Mouse (Mus musculus) cortical plate, adult 2 months (tissue): ENCODE measurements around the gene Sec1. TPM values are rescaled to one million over a fixed set of nuclear protein-coding genes. Genes with fewer than 3 reads are reported as not detected.
"Not testable (repeated sequence)": the region's sequence is repeated elsewhere in the genome, so short reads cannot be mapped to it uniquely, and the experiment has no call there.

Experiments
- H3K27ac ChIP-seq: fragments of 200-500 bp; 2 replicates; pipeline ENCODE4 v1.5.1; 2012; ENCODE audit warnings: low read length, control low read depth, inconsistent platforms; ENCODE audit not compliant: insufficient read depth
- H3K4me1 ChIP-seq: fragments of 200-500 bp; 2 replicates; pipeline ENCODE4 v1.6.1; 2011; ENCODE audit warnings: low read length; ENCODE audit not compliant: control insufficient read depth, insufficient read depth
- H3K4me3 ChIP-seq: fragments of 200-500 bp; 2 replicates; pipeline ENCODE4 v1.5.1; 2011; ENCODE audit warnings: mild to moderate bottlenecking, low read length, control low read depth; ENCODE audit not compliant: insufficient read depth
- CTCF ChIP-seq: fragments of 200-500 bp; IDR thresholded peaks from 2 replicates; pipeline ENCODE4 v1.5.1; 2011; ENCODE audit warnings: mild to moderate bottlenecking, control low read depth, low read length; ENCODE audit not compliant: insufficient read depth; ENCODE audit errors: extremely low read depth
- POLR2A ChIP-seq: fragments of 200-500 bp; IDR thresholded peaks from 2 replicates; pipeline ENCODE4 v1.6.1; 2011; ENCODE audit warnings: mild to moderate bottlenecking, low read length, control low read depth; ENCODE audit not compliant: insufficient read depth; ENCODE audit errors: extremely low read depth
- polyA plus RNA-seq: library from polyadenylated mRNA; depleted of rRNA; stranded (reverse); fragments of >200 nt; gene quantifications from 2 replicates; pipeline ENCODE4 v1.2.3, GENCODE M21; 2012

Sec1 gene
- polyA plus RNA-seq, 1 experiment: 6.6 TPM

DNA sequence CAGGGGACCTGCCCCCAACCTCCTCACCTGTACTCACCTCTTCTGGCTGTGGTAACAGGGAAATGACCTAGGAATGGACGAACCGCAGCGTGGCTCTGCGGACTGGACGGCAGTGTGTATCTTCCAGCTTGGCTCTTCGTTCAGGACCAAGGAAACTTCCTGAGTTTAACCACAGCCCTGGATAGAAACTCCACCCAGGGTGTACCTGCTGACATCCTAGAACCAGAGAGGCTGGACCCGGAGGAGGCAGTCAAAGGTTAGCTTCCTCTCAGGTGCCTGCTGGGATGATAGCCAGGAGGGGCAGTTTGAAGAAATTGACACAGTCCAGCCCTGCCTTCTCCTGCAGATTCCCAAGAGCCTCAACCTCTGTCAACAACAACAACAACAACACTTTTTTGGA, 28.0 kb downstream of the Sec1 start, which contains the start of gene Fut2:
Gene Fut2 (minus strand): TSS at position 234 of the 400 bp plus-strand sequence.
- Histone ChIP-seq H3K27ac (no peak within 1 kb of the TSS), H3K4me3 (no peak within 1 kb of the TSS), H3K4me1 (no peaks in the 10 kb centered on the region)
- TF ChIP-seq CTCF (no peak), POLR2A (no peak)

DNA sequence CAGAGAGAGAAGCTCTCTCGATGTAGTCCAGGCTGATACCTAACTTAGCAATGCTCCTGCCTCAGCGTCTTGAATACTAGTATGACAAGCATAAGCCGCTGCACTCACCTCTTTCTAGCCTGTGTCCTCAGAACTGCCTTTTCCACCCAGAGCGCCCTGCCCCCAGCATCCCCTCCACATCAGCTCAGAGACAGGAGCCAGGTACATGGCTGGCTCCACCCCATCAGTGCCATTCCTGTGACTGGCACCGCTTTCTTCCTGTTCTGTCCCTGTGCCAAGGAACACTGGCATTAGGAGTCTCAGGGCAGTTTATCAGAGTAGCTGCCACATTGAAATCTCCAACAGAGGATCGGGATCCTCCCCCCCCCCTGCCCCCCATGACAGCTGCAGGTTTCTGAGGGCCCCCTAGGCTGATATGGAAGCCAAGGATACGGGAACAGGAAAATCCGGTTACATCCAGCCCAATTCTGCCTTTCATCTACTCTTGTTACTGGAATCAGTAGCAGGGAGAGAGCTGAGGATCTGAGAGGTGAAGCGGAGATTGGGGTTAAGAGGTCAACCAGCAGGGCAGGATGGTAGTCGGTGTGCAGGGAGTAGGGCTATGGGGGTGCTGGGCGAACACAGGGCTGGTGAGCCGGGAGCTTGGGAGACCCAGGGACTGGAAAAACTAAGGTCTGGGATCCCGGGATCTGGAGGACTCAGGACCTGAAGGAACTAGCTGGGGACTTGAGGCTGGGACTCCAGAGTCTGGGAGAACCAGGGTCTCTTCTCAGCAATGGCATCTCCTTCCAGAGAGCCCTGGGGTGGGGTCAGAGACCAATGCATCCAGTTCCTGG, 28.7 kb downstream of the Sec1 start:
- Histone ChIP-seq H3K4me3 (no peak overlapping the region), H3K4me1 (no peaks in the 10 kb centered on the region), H3K27ac (no peak overlapping the region)
- TF ChIP-seq CTCF: no peak
- no peak for TF ChIP-seq POLR2A

DNA sequence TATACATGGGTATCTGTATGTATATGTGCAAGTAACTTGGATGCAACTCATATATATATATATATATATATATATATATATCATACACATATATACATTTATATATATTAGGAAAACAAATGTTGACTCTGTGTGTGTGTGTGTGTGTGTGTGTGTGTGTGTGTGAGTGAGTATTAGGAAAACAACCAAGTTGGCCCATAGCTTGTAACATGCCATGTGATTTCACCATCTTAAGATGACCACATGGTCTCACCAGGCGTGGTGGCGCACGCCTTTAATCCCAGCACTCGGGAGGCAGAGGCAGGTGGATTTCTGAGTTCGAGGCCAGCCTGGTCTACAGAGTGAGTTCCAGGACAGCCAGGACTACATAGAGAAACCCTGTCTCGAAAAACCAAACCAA, 32.5 kb downstream of the Sec1 start:
- H3K4me1 ChIP-seq, H3K27ac ChIP-seq, H3K4me3 ChIP-seq: not testable (repeated sequence)

DNA sequence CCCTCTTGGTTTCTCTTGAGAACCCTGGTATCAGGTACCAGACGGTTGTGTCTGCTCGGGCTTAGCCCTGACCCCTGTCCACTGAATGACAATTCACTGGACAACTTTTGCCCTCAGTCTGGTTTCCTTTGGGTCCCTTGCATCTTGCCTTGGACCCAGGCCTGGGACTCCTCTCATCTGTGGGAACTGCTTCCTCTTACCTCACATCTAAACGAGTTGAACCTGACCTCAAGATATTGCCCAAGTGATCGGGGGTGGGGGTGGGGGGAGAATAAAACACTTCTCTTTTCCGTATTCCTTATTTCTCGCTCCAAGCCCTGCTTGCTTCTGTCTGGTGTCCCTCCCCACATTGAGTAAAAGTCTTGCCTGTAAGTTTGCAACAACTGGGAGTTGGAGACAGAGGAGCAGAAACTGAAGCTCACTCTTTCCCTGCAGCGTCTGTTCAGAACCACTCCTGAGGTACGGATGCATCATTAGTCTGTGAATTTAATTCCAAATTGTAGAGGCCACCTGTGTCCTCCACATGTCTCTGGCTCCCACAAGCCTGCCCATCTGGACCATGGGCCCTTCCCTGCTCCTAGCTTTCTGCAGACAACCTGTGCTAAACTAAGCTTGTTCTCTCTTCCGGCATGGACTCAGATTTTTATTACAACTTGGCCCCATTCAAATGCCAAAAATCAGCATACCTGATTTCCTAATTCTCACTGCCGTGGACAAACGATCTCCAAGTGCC, 33.3 kb downstream of the Sec1 start:
- no peak for TF ChIP-seq CTCF
- no peaks in the 10 kb centered on the region; the same call in 1 of the 2 replicates for H3K4me1 ChIP-seq

DNA sequence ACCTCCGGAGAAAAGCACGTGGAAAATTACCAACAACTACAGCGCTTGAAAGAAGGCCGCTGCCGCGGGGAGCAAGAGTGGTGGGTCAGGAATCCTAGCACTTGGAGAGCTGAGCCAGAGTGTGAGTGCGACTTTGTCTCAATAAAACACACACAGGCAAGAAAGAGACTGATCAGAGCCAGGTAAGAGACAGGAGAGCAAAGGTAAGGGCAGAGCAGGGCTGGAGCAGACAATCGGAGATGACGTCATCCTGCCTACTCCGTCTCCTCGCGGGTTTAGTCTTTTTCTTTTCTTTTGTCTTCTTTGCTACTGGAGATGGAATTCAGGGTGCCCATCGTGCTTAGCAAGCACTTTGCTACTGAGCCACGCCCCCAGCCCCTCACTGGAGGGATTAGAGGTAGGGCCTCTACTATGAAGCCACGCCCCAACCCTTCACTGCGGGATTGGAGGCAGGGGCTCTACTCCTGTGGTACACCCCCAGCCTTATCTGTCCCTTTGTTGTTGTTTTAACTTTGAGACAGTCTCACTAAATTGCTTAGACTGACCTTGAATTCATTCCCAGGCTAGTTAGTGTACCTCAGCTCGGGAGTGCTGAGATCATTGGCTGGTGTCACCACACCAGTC, 39.7 kb downstream of the Sec1 start:
- no peak overlapping the region for H3K4me3 ChIP-seq
- H3K4me1 ChIP-seq: no peaks in the 10 kb centered on the region; the same call in 1 of the 2 replicates
- H3K27ac ChIP-seq: no peak overlapping the region
- TF ChIP-seq POLR2A (no peak), CTCF (no peak)

More for the DNA sequence above, 33.3 kb downstream of the Sec1 start:
- no peak overlapping the region for H3K27ac ChIP-seq
- no peak overlapping the region for H3K4me3 ChIP-seq

DNA sequence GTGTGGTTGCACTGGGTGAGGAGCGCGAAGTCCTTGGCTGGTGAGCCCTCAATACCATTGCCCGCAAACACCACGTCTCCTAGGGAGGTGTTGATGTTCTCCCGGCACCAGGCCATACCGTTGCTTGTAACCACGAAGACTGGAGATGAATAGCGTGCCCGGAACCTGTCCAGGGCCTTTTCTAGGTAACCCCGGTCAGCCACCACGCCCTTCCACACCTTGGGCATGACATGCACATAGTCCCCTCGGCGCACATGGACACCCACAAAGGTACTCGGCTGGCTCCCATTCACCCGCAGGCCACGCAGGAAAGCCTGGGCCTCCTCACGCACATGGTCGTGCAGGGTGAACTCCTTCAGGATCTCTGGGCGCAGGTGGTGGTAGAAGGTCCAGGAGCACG, 43.7 kb downstream of the Sec1 start:
- not testable (repeated sequence) for H3K4me1 ChIP-seq, H3K4me3 ChIP-seq, H3K27ac ChIP-seq

DNA sequence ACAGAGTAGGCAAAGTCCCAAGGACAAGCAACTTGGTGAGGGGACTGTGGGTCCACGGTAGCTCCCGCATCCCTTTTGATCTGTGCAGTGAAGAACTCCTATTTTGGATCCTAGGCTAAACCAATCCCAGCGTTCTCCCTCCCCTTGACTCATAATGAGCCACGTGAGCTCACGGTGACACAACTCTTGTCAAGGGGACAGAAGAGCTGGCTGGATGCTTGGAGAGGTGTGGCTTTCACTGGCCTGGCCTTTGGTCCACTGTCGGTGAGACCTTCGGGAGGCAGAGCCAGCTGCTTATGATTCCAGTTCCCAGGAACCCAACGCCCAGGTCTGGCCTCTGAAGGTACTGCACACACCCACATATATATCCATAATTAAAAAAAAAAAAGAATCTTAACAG, 44.9 kb downstream of the Sec1 start:
- TF ChIP-seq CTCF (no peak), POLR2A (no peak)
- no peaks in the 10 kb centered on the region for H3K4me1 ChIP-seq

DNA sequence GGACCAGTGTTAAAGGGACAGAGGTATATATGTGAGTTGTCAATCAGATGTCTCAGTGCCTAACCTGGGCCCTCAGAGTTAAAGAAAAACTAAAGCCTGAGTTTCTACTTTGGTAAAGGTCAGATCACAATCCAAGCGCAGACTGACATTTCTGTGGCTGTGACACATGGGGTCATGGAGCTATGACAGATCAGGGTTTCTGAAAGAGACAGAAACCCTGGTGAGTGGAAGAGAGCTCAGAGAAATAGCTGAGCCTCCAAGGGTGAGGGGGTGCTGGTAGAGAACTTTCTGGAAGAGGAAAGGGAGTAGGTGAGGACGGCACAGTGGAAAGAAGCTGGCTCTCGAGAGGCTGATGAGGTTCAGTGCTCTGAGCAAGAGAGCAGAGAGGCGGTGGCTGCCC, 47.5 kb downstream of the Sec1 start:
- H3K4me1 ChIP-seq: no peaks in the 10 kb centered on the region
- TF ChIP-seq CTCF: no peak
- H3K27ac ChIP-seq: no peak overlapping the region
- no peak overlapping the region for H3K4me3 ChIP-seq

More for the DNA sequence above, 44.9 kb downstream of the Sec1 start:
- H3K4me3 ChIP-seq: no peak overlapping the region
- no peak overlapping the region for H3K27ac ChIP-seq

DNA sequence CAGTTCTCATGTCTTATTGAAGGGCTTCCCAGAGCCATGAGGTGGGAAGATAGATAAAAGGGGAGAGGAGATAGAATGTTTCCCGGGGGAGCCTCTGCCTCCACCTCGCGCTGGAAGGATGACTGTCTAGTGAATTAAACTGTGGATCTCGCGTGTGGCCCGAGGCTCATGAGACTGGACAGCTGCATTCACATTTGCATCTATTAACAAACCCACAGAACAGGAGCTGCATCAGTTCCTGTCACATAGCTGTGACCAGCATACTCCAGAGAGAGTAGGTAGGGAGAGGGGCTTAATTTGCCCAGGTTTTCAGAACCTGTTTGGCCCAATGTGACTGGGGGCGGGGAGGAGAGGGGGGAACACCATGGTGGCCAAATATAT, 48.6 kb downstream of the Sec1 start:
- no peak overlapping the region for H3K4me3 ChIP-seq
- H3K4me1 ChIP-seq: no peaks in the 10 kb centered on the region
- TF ChIP-seq CTCF: no peak
- no peak for TF ChIP-seq POLR2A
- no peak overlapping the region for H3K27ac ChIP-seq
